Mouse (Mus musculus) bone marrow, adult 2 months (tissue): ENCODE data around the gene Hnrnpf.

Experiments used
- CTCF ChIP-seq: fragments of 200-500 bp; IDR thresholded peaks from 2 replicates; pipeline ENCODE4 v1.5.1; 2011; ENCODE audit warnings: low read length, control low read depth; ENCODE audit not compliant: control insufficient read depth, insufficient read depth
- POLR2A ChIP-seq: fragments of 200-500 bp; IDR thresholded peaks from 2 replicates; pipeline ENCODE4 v1.6.1; 2011; ENCODE audit warnings: low read depth, mild to moderate bottlenecking, control low read depth, low read length, borderline replicate concordance; ENCODE audit not compliant: control insufficient read depth

DNA sequence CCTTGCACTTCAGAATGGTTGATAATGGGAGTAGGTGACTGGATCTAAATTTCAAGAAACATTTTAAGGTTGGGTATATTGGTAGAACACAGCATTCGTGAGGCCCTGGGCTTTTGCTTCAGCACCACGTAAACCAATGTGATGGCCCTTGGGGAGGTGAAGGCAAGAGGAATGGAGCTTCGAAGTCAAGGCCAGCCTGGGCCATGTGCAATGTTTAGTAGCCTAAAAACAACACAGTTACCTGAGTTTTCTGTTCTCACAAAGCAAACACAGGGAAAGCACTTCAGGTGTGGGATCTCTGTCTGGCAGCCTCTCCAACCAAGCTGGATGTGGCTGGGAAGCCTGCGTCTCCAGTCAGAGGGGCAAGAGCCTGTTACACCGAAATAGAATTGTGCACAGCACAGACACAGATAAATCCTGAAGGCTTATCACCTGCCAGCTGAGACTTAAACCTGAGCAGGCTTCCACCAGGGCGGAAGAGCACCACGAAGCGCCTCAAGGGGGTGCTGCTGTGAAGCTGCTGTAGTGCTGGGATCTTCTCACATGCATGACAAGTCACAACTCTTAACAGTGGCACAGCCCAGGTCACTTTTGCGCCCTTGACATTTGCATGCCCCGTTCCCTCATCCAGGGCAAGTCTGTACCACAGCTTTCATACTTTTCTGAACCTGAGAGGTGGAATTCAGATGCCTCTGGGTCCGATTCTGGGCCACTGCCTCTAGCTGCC, 32.4 kb downstream of the Hnrnpf start:
- peak; percentile 53; the same call in 1 of the 2 replicates for TF ChIP-seq CTCF
- no peak for TF ChIP-seq POLR2A
